Mouse (Mus musculus) heart, embryonic 12.5 days (tissue): ENCODE measurements around the gene Trpm5. TPM values are rescaled to one million over a fixed set of nuclear protein-coding genes. Genes with fewer than 3 reads are reported as not detected.

Experiments used
- ATAC-seq: fragments of 200-750 bp; cut with Nextera tagmentation; 2 replicates; pipeline ENCODE4 v1.8.0; 2017; ENCODE audit warnings: moderate TSS enrichment, moderate library complexity; ENCODE audit not compliant: insufficient number of reproducible peaks, low FRiP score
- H3K27ac ChIP-seq: fragments of 300-500 bp; sonication (generic); 2 replicates; pipeline ENCODE4 v1.5.1; 2016; ENCODE audit warnings: mild to moderate bottlenecking, moderate library complexity; ENCODE audit not compliant: poor library complexity, severe bottlenecking
- H3K27me3 ChIP-seq: fragments of 300-500 bp; sonication (generic); replicated peaks from 2 replicates; pipeline ENCODE4 v1.6.1; 2016; ENCODE audit warnings: mild to moderate bottlenecking, moderate library complexity
- H3K36me3 ChIP-seq: fragments of 300-500 bp; sonication (generic); 2 replicates; pipeline ENCODE4 v1.6.1; 2016; ENCODE audit warnings: mild to moderate bottlenecking, moderate library complexity
- H3K4me1 ChIP-seq: fragments of 300-500 bp; sonication (generic); replicated peaks from 2 replicates; pipeline ENCODE4 v1.6.1; 2016; ENCODE audit warnings: mild to moderate bottlenecking
- H3K4me2 ChIP-seq: fragments of 300-500 bp; sonication (generic); 2 replicates; pipeline ENCODE4 v1.6.1; 2016; ENCODE audit warnings: mild to moderate bottlenecking, moderate library complexity
- H3K4me3 ChIP-seq: fragments of 300-500 bp; sonication (generic); 2 replicates; pipeline ENCODE4 v1.5.1; 2016; ENCODE audit warnings: mild to moderate bottlenecking
- H3K9ac ChIP-seq: fragments of 300-500 bp; sonication (generic); 2 replicates; pipeline ENCODE4 v1.6.1; 2016; ENCODE audit warnings: mild to moderate bottlenecking, moderate library complexity
- H3K9me3 ChIP-seq: fragments of 300-500 bp; sonication (generic); replicated peaks from 2 replicates; pipeline ENCODE4 v1.6.1; 2016; ENCODE audit warnings: mild to moderate bottlenecking, moderate library complexity
- WGBS: fragments of 180-500 bp; shearing (Covaris S2); methylation state at CpG from one replicate; pipeline ENCODE4 v1.1.7; 2016; 5-methylcytosine and 5-hydroxymethylcytosine counted together
- polyA plus RNA-seq: library from polyadenylated mRNA; unstranded; fragments of >200 nt; fragmentation: Nextera tagmentation; extraction: Ambion mirVana; gene quantifications from 2 replicates; pipeline ENCODE4 v1.2.1, GENCODE M21; 2016

The Trpm5 gene
- polyA plus RNA-seq, 1 experiment from 2014 or later, result 3.8 TPM

DNA sequence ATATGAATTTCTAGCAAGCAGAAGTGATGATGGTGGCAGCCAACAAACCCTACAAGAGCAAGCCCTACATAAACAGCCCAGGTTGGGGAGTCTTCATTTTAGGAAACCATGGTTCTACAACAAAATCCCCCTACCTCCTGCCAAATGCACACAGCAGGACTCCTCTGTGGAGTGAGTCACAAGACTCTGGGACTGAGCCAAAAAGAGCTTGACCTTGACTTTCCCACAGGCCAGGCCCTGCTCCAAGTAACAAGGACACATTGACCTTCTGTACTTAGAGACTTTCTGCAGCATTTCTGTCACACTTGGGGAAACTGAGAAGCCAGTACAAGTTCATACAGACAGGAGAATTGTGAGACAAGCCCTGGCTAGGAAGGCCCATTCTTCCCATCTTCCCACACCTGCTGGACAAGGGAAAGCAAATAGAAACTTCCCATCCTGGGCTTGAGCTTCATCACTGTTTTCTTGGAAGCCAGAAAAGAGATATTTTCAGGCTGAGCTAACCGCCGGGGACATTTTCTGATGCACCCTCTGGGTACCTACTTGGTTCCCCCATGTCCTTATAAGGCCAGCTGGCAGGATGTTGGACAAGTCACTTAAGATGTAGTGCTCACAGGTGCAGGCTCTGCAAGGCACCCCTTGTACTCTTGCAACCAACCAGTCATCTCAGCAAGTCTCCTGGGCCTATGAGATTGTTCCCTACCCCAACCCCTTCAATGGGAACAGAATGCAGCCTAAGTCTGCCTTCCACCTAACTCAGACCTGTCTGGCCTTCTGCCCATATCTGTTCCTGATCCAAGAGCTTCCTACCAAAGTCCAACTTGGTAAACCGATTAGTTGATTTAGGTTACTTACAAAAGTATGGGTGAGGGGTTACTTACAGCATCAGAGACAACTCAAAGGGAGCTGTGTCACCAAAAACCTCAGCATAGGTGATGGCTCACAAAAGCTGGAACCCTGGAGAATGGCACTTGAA lies 44.3 kb downstream of the Trpm5 start:
- Histone ChIP-seq H3K9ac (no peak overlapping the region), H3K27ac (peak overlapping the region; percentile 52), H3K27me3 (no peaks in the 10 kb centered on the region), H3K4me2 (no peak overlapping the region), H3K4me3 (no peak overlapping the region), H3K4me1 (peaks cover 38% of the 10 kb centered on the region), H3K9me3 (no peaks in the 10 kb centered on the region), H3K36me3 (no peaks in the 10 kb centered on the region)
- WGBS, result 87% methylated on average over 3 of the region's 3 CpGs
- no peak for ATAC-seq

DNA sequence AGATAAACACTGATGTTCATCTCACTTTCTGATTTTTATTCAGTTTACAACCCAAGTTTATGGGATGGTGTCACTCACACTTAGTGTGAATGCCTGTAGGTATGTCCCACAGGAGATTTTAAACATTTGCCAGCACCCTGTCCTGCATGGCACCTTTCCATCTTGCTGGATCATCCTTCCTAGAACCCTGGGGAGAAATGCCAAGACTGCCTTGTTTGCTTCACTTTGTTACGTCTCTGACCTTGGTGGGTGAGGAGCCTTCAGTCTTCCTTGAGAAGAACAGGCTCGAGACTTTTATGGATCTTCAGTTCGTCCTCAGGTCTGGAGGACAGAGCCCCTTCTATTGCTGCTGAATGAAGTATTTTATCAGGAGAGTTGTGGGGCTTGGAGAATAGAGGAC lies 45.1 kb downstream of the Trpm5 start:
- Histone ChIP-seq H3K36me3 (no peaks in the 10 kb centered on the region), H3K27me3 (no peaks in the 10 kb centered on the region), H3K4me3 (no peak overlapping the region), H3K9ac (no peak overlapping the region), H3K4me1 (peaks cover 30% of the 10 kb centered on the region), H3K27ac (peak overlapping the region; percentile 52; the same call in 1 of the 2 replicates), H3K9me3 (no peaks in the 10 kb centered on the region), H3K4me2 (no peak overlapping the region)
- 69% methylated on average over 3 of the region's 3 CpGs for WGBS
- no peak for ATAC-seq

DNA sequence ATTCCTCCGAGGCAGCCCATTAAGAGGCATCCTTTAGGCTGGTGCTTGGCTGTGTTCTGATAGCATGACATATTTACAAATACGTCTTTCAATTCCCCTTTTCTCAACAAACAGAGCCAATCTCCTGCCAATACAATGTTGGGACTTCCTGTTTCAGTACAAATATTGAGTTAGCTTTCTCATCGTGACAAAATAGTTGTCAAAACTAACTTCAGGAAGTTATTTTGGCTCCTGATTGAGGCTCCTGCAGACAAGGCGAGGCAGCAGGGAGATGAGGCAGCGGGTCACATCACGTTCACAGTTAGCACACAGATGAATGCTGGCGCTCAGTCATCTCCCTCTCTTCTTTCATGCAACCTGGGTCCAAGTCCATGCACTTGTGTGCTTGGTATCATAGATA lies 48.1 kb downstream of the Trpm5 start:
- no peak overlapping the region for H3K27ac ChIP-seq
- H3K4me1 ChIP-seq, result peaks cover 38% of the 10 kb centered on the region
- H3K9ac ChIP-seq, result no peak overlapping the region
- 66% methylated on average over 7 of the region's 7 CpGs for WGBS
- no peak overlapping the region for H3K4me2 ChIP-seq
- ATAC-seq, result no peak
- H3K4me3 ChIP-seq, result no peak overlapping the region
- no peaks in the 10 kb centered on the region for H3K36me3 ChIP-seq
- no peaks in the 10 kb centered on the region for H3K9me3 ChIP-seq
- no peaks in the 10 kb centered on the region for H3K27me3 ChIP-seq

DNA sequence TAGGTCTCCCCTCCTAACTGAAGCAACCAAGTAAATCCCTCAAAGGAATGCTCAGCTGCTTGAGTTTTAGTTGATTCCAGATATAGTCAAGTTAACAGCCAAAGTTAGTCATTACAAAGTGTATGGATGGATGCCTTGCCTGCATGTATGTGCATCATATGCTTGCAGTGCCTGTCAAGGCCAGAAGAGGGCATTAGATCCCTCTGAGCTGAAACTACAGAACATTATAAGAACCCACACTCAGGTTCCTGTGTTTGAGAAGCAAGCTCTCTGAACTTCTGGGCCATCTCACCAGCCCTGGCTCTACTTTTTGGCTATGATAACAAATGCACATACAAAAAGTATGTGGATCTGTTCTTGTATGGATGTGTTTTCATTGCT lies 49.6 kb downstream of the Trpm5 start:
- Histone ChIP-seq H3K36me3 (no peaks in the 10 kb centered on the region), H3K4me3 (no peak overlapping the region), H3K27ac (no peak overlapping the region), H3K4me1 (peaks cover 39% of the 10 kb centered on the region), H3K4me2 (no peak overlapping the region), H3K9me3 (no peaks in the 10 kb centered on the region), H3K27me3 (no peaks in the 10 kb centered on the region), H3K9ac (no peak overlapping the region)
- no peak for ATAC-seq

DNA sequence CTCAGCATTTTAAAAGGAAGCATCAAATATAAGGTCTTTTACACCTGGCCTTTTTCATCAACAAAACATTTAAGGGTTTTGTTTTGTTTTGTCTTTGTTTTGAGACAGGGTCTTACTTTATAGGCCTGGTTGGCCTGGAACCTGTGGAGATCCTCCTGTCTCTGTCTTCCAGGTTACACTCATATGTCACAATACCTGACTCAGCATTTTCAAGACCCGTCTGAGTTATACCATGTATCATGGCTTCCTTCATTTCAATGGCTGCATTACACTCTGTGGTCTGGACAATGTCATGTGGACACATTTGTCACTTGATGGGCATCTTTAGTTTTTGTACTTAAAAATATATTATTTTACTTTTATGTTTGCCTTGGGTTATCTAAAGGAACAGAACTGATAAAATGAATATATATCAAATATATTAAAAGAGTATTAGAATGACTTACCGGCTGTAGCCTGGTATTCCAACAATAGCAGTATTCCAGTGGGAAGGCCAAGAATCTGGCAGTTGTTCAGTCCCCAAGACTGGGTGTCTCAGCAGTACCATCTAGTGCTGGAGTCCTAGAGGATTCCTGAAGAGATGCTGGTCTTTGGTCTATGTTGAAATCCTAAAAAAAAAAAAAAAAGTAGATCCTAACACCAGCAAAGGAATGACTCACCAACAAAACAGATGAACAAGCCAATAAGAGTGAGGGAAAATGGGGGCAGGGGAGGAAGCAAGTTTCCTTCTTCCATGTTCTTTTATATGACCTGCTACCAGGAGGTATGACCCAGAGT lies 50.2 kb downstream of the Trpm5 start:
- H3K4me3 ChIP-seq, result no peak overlapping the region
- H3K9me3 ChIP-seq, result no peaks in the 10 kb centered on the region
- H3K27ac ChIP-seq, result no peak overlapping the region
- 87% methylated on average over 2 of the region's 2 CpGs for WGBS
- ATAC-seq, result no peak
- H3K36me3 ChIP-seq, result no peaks in the 10 kb centered on the region
- no peak overlapping the region for H3K9ac ChIP-seq
- no peak overlapping the region for H3K4me2 ChIP-seq
- H3K4me1 ChIP-seq, result peaks cover 33% of the 10 kb centered on the region
- H3K27me3 ChIP-seq, result no peaks in the 10 kb centered on the region

DNA sequence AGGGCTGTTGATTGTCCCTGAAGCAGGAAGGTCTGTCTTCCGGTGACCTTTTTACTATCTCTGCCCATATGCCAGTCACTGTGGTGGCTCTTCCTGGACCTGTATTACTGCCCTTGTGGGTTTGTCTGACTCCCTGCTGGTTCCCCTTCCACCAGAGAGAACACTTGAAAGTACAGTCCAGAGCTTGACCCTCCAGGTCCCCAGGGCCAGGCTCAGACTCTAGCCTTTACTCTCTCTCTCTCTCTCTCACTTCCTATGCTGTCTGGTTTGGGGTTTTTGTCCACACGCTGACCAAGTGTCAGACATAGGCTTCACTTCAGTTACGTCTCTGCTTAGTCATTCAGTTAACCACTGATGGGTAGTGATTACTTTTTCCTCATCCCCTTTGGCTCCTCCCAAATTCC lies 51.5 kb downstream of the Trpm5 start:
- Histone ChIP-seq H3K36me3 (no peaks in the 10 kb centered on the region), H3K9me3 (no peaks in the 10 kb centered on the region), H3K4me2 (no peak overlapping the region), H3K9ac (no peak overlapping the region), H3K27ac (peak overlapping the region; percentile 56), H3K27me3 (no peaks in the 10 kb centered on the region), H3K4me1 (peaks cover 31% of the 10 kb centered on the region), H3K4me3 (no peak overlapping the region)
- 70% methylated on average over 3 of the region's 3 CpGs for WGBS
- 0 out of 2 replicates have a peak, but pooled peaks have one; percentile 12 for ATAC-seq

DNA sequence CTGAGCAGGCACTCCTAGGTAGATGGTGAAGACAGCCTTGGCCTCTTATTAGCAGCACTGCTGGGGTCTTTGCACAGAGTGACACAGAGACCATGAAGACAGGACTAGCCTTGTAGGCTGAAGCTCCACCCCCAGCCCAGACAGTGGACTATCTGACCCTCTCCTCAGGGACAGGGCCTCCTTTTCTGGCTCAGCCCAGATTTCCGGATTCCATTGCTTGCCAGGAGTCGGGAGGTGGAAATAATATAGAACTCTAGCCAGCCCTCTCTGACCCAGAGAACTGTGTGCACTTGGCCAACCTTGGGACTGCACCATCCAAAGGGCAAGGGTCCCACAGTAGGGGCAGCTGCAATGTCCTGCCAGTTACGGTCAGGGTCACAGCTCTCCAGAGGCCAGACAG lies 52.4 kb downstream of the Trpm5 start:
- Histone ChIP-seq H3K9ac (no peak overlapping the region), H3K27ac (peak overlapping the region; percentile 56), H3K4me3 (no peak overlapping the region), H3K4me1 (peaks cover 31% of the 10 kb centered on the region), H3K4me2 (no peak overlapping the region), H3K36me3 (no peaks in the 10 kb centered on the region), H3K9me3 (no peaks in the 10 kb centered on the region), H3K27me3 (no peaks in the 10 kb centered on the region)
- 37% methylated on average over 3 of the region's 3 CpGs for WGBS
- ATAC-seq, result peak; percentile 80

DNA sequence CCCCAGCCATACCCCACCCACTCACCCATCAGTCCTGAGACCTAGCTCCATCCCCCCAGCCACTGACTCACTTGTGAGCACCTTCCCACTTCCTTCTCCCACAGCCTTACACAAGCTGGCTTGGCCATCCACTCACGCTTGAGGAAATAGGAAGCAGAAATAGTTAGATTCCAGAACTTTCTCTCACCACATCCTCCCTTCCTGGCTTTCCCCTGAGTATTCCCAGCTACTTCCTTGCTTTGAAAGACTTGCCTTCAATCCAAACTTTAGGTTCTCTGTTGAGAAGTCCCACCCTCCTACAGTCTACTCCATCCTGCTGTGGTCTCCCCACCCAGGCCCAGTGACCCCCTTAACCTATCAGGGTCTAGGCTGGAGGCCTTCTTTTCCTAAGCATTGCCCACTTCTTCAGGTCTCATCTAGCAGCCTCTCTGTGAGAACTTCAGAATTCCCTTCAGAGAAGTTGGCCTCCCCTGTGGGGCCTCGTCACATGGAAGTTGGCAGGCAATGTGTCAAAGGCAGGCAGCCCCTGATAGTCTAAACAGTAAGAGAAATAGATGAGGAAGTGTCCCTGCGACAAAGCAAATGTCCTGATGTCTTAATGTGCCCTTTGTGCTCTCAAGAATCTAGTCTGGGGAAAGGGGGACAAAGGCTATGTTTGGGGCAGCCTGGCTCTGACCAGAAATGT lies 53.2 kb downstream of the Trpm5 start:
- no peaks in the 10 kb centered on the region for H3K9me3 ChIP-seq
- no peak for ATAC-seq
- H3K9ac ChIP-seq, result no peak overlapping the region
- H3K27me3 ChIP-seq, result no peaks in the 10 kb centered on the region
- H3K27ac ChIP-seq, result peak overlapping the region; percentile 56
- H3K4me2 ChIP-seq, result no peak overlapping the region
- no peaks in the 10 kb centered on the region for H3K36me3 ChIP-seq
- 65% methylated on average over 3 of the region's 3 CpGs for WGBS
- no peak overlapping the region for H3K4me3 ChIP-seq
- H3K4me1 ChIP-seq, result peaks cover 31% of the 10 kb centered on the region

DNA sequence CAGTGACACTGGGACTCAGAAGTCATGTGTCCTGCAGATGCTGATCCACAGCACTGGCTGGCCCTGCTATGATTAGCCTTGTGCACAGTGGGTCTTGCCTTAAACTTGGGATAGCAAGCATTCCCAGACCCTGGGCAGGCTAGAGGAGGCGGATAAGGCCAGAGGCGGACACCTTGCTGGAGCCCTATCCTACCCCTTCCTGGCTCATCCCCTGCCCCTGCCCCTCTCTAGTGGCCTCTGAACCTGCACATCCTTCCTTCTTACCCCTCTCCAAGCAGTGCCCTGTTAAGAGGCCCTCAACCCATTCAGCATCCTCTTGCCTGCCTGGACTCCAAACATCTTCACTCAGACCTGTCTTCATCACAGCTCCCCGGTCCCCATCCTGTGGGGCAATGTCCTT lies 53.9 kb downstream of the Trpm5 start:
- 87% methylated on average over 3 of the region's 3 CpGs for WGBS
- H3K4me2 ChIP-seq, result no peak overlapping the region
- no peaks in the 10 kb centered on the region for H3K9me3 ChIP-seq
- no peak overlapping the region for H3K9ac ChIP-seq
- no peak overlapping the region for H3K4me3 ChIP-seq
- H3K4me1 ChIP-seq, result peaks cover 31% of the 10 kb centered on the region
- no peak for ATAC-seq
- H3K27me3 ChIP-seq, result no peaks in the 10 kb centered on the region
- H3K27ac ChIP-seq, result no peak overlapping the region
- no peaks in the 10 kb centered on the region for H3K36me3 ChIP-seq

DNA sequence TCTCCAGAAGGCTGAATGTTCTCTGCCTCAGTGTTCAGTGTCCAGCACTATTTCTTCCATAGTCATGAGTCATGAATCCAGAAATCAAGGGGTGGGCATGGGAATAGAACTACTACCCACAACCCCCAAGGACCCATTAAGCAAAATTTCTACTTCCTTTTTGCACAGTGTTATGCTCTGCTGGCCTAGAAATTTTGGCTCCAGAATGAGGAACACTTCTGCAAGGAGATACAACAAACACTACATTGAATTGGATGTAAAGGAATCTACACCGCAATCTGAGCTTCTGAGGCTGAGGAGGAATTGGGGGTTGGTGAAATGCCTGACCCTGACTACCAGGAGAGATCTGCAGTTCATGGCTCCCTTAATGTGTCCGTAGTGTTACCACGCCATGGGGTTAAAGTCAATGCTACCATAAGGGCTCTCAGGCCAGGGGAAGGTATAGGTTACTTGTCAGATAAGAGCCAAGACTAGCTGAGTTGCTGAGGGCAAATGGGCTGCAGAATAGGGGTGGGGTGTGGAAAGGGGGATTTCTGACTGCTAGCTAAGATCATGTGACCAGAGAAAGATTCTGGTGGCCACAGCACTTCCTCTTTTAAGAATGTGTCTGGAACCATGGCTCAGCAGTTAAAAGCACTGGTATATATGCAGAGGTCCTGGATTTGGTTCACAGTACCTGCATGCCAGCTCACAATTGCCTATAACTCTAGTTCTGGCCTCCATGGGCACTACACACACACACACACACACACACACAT lies 56.1 kb downstream of the Trpm5 start:
- Histone ChIP-seq H3K9ac (no peak overlapping the region), H3K4me2 (no peak overlapping the region), H3K4me1 (peaks cover 30% of the 10 kb centered on the region), H3K9me3 (no peaks in the 10 kb centered on the region), H3K27me3 (no peaks in the 10 kb centered on the region), H3K4me3 (no peak overlapping the region), H3K36me3 (0 out of 2 replicates have a peak, but pooled peaks cover 5% of the 10 kb centered on the region), H3K27ac (no peak overlapping the region)
- ATAC-seq, result no peak
- 82% methylated on average over 3 of the region's 3 CpGs for whole genome bisulfite sequencing
